Mouse (Mus musculus): Measurements from ENCODE around the gene Nol3. TPM values are rescaled to one million over a fixed set of nuclear protein-coding genes. Genes with fewer than 3 reads are reported as not detected.
A peak's percentile ranks its signal among the peaks of the same experiment; 100 is the strongest.

The Nol3 gene
- total RNA-seq, 2 experiments from 2014 or later, result 6.8 to 7.8 TPM

- DNase-seq (ENCODE audit: extremely low spot score in 1 of 2, low spot score in 1 of 2), result no peak
These were observed 14.5 kb upstream of the Nol3 start for GRCm38 (mm10) chr8:105261326-105261980.

DNA sequence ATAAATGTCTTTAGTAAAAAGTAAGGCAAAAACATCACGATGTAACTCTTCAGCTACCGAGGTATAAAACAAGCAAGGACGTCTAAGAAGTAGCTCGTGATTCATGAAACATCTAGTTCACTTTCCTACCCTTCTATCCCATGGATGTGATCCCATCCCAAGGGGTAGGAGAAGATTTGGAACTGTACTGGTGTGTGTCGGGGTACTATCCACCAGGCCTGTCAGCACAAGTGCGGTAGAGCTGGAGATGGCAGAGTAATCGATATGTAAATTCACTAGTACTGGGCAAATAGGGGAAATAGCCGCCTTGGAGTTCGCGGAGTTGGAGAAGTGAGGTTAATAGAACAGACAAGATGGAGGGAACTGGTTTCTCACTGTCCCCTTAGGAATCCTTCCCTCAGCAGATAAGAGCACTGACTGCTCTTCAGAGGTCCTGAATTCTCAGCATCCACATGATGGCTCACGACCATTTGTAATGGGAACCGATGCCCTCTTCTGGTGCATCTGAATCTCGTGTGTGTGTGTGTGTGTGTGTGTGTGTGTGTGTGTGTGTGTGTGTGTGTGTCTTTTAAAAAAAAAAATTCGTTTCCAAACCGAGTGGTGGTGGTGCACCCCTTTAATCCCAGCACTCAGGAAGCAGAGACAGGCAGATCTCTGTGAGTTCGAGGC, 12.6 kb upstream of the Nol3 start:
- DNase-seq (ENCODE audit: extremely low spot score in 1 of 2, low spot score in 1 of 2), result no peak

DNA sequence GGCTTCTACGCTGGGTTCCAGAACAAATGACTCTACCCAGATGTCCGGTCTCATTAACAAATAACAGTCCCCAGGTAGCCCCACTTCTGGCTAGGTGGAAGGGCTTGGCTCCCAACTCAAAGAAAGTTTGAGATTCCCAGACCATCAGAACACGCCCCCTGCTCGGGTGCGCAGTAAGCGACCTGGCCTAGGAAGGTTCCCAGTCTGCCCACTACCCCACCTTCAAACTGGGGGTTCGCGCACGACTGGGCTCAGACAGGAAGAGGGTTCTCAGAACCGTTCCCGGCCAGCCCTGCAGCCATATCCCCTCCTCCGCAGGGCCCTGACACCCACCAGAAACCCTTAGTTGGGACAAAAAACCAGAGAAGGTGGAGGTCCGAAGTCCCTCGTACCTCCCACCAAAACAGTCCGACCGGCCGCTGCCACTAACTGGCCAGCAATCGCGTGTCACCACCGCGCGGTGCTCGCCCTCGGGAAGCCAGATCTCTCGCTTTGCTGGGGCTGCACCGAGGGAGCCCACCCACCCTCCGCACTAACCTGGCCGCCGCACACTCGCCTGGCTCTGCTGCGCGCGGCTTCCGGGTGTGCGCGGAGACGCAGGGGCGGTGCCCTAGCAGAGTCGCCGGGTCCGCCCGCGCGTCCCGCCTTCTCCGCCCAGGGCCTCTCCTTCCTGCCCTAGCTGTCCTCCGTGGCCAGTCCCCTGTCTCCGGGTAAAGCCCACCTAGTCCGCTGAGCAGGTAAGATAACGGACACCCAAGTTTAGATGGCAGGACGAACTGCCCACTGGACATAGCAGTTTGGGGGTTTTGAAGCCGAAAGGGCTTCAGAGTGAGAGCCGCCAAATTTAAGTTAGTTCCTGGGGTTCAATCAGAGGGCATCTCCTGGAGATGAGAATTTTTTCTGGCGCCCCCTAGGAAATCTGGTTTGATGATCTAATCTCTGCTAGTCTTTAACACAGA, 11.6 kb upstream of the Nol3 start, which contains the start of the genes Tradd and Fbxl8:
Tradd (minus strand) TSS at position 586 of the 959 bp plus-strand sequence.
Fbxl8 (plus strand) TSS at position 625 of the 959 bp plus-strand sequence.
- DNase-seq (ENCODE audit: extremely low spot score in 1 of 2, low spot score in 1 of 2), result no peak

- no peak for DNase-seq (ENCODE audit: extremely low spot score in 1 of 2, low spot score in 1 of 2)
These were observed 10.8 kb upstream of the Nol3 start for GRCm38 (mm10) chr8:105265128-105265527.

DNA sequence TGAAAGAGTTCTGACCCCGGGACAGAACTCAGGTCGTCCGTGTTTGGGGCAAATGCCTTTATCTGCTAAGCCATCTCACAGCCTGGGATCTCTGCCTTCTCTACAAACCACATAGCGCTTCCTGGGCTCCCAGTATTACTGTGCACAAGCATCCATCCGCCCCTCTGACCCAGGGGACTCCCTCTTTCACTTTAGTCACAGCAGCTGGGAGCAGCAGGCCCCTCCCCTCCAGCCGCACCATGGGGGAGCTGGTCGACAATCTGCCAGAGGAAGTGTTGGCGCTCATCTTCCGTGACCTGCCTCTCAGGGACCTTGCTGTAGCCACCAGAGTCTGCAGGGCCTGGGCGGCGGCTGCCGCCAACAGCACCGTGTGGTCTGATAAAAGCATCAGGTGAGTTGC, 9.2 kb upstream of the Nol3 start:
- no peak for DNase-seq (ENCODE audit: extremely low spot score in 1 of 2, low spot score in 1 of 2)

- DNase-seq (ENCODE audit: extremely low spot score in 1 of 2, low spot score in 1 of 2), result peak; percentile 62 to 66
These were observed 7.4 kb upstream of the Nol3 start for GRCm38 (mm10) chr8:105268342-105269074.

DNA sequence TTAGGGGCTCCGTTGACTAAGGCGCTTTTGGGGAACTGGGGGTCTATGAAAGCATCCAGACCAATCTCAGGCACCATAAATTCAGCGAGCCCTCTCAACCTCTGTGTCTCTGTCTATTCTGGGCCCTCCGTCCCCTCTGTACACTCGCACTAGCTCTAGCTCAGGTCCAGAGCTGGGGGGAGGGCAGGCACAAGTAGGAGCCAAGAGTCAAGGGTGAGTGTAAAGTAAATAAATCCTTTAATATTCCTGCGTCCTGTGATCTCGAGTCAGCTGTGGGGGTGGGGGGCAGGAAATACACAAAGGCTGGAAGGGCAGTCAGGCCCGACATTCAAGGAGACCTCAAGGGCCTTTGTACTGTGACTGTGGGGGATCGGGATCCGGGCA, 6.9 kb upstream of the Nol3 start:
- DNase-seq (ENCODE audit: extremely low spot score in 1 of 2, low spot score in 1 of 2), result no peak

GRCm38 (mm10) chr8:105269461-105269947, 6.4 kb upstream of the Nol3 start, which contains the start of gene Hsf4:
TSS of gene Hsf4 (plus strand) at chr8:105269801.
- DNase-seq (ENCODE audit: extremely low spot score in 1 of 2, low spot score in 1 of 2), result no peak

GRCm38 (mm10) chr8:105270101-105270915, 5.6 kb upstream of the Nol3 start:
- DNase-seq (ENCODE audit: extremely low spot score in 1 of 2, low spot score in 1 of 2), result no peak

GRCm38 (mm10) chr8:105270916-105271186, 5.1 kb upstream of the Nol3 start:
- DNase-seq (ENCODE audit: extremely low spot score in 1 of 2, low spot score in 1 of 2), result no peak

- no peak for DNase-seq (ENCODE audit: extremely low spot score in 1 of 2, low spot score in 1 of 2)
These were observed 553 bp upstream of the Nol3 start for GRCm38 (mm10) chr8:105275387-105275786.

GRCm38 (mm10) chr8:105276292-105277120, 566 bp downstream of the Nol3 start:
- DNase-seq (ENCODE audit: extremely low spot score in 1 of 2, low spot score in 1 of 2), result peak in 1 of 2 experiments; percentile 54

GRCm38 (mm10) chr8:105278911-105279334, 3.0 kb downstream of the Nol3 start:
- peak; percentile 76 to 81 for DNase-seq (ENCODE audit: extremely low spot score in 1 of 2, low spot score in 1 of 2)

GRCm38 (mm10) chr8:105280567-105280966, 4.6 kb downstream of the Nol3 start:
- no peak for DNase-seq (ENCODE audit: extremely low spot score in 1 of 2, low spot score in 1 of 2)

GRCm38 (mm10) chr8:105281821-105282220, 5.9 kb downstream of the Nol3 start:
- DNase-seq (ENCODE audit: extremely low spot score in 1 of 2, low spot score in 1 of 2), result no peak

DNA sequence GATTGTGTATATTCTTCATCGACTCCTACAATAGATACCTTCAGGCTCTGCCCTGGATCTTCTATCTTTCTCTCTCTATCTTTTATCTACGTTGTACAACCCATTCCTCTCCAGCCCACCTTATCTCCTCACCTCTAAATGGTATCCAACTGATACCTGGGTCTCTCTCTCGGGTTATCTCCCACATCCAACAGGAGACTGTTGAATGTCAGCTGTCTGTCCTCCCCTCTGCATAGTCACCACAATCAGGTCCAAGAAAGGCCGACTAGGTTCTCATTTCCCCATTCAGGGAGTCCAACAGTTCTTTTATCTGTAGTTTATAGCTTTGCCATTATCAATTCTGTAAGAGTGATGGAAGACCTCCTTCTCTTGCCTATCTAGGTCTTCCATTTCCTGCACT, 6.3 kb downstream of the Nol3 start:
- DNase-seq (ENCODE audit: extremely low spot score in 1 of 2, low spot score in 1 of 2), result no peak

DNA sequence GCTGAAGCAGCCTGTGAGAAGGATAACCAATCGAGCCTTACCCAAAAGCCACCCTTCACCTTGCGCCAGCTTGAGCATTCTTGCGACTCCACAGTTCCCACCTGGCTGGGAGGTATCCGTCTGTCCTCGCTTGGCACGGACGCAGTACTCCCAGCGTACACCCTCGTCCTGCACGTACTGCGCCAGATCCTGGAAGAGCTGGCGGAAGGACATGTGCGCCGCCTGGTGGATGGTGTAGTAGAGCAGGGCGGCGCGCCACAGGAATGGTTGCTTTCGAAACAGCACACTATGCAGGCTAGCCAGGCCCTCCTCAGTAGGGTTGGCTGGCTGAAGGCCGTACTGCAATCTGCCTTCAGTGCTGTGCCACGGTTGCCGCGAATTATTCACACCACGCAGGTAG, 7.1 kb downstream of the Nol3 start:
- DNase-seq (ENCODE audit: extremely low spot score in 1 of 2, low spot score in 1 of 2), result peak in 1 of 2 experiments; percentile 56

DNA sequence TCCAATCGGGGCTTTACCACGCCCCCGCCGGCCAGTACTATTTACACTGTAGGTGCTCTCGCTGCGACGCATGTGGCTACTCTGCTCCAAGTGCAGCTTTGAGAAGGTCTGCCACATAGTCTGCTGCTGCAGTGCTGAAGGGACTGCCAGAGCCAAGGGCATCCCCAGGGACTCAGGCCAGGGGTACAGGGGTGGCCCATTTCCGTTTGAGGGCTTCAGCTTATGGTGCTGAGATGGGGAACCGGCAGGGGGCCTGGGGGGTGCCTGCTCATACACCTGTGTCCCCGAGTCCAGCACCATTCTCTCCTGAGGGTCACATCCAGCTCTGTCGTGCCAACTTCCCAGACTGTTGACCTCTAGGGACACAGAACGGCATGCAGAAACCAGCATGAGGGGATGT, 9.6 kb downstream of the Nol3 start:
- DNase-seq (ENCODE audit: extremely low spot score in 1 of 2, low spot score in 1 of 2), result no peak

All from layer of hippocampus, postnatal 25 days (tissue).